Mouse (Mus musculus) T-helper 2 cell (primary cell): ENCODE data around the gene Acot2.
"Not testable (repeated sequence)": the region's sequence is repeated elsewhere in the genome, so short reads cannot be mapped to it uniquely, and the experiment has no call there.

Source experiments
- in situ Hi-C: fragments of 300-600 bp; cut with MboI, MseI; formaldehyde crosslinking; loops from one replicate; pipeline ENCODE4 v1.15.1; 2025; ENCODE audit warnings: high pct_unique_total_duplicates

The Acot2 gene

GRCm38 (mm10) chr12:83987583-83988441 is at the start of gene Acot2:
TSS of gene Acot2 (plus strand) at chr12:83987861.
- in situ Hi-C loops = no loop called here

- in situ Hi-C loops = not testable (repeated sequence)
Measured at GRCm38 (mm10) chr12:83938592-83938991, 49.1 kb upstream of the Acot2 start.

GRCm38 (mm10) chr12:83939332-83939731 is 48.3 kb upstream of the Acot2 start:
- in situ Hi-C loops = no loop called here

GRCm38 (mm10) chr12:83940031-83940430 is 47.6 kb upstream of the Acot2 start:
- in situ Hi-C loops = no loop called here

GRCm38 (mm10) chr12:83941938-83942337 is 45.7 kb upstream of the Acot2 start:
- in situ Hi-C loops = no loop called here

GRCm38 (mm10) chr12:83947260-83947811 is 40.3 kb upstream of the Acot2 start:
- in situ Hi-C loops = no loop called here

- in situ Hi-C loops = no loop called here
Measured at GRCm38 (mm10) chr12:83949043-83949442, 38.6 kb upstream of the Acot2 start.

- in situ Hi-C loops = no loop called here
Measured at GRCm38 (mm10) chr12:83949776-83950492, 37.7 kb upstream of the Acot2 start.

GRCm38 (mm10) chr12:83950493-83950839 is 37.2 kb upstream of the Acot2 start, which contains the start of gene Riox1:
TSS of gene Riox1 (plus strand) at chr12:83950608.
- in situ Hi-C loops = no loop called here

GRCm38 (mm10) chr12:83950840-83951701 is 36.6 kb upstream of the Acot2 start:
- in situ Hi-C loops = no loop called here

- in situ Hi-C loops = no loop called here
Measured at GRCm38 (mm10) chr12:83951711-83952575, 35.7 kb upstream of the Acot2 start.

GRCm38 (mm10) chr12:83958278-83958677 is 29.4 kb upstream of the Acot2 start:
- in situ Hi-C loops = no loop called here

GRCm38 (mm10) chr12:83965235-83965634 is 22.4 kb upstream of the Acot2 start:
- in situ Hi-C loops = loop anchor here (5.0 kb wide), 1 partner anchor 42 kb away; the partner anchor contains the start of gene Acot1

- in situ Hi-C loops = loop anchor here (5.0 kb wide), 1 partner anchor 90 kb away; no protein-coding TSS in a partner anchor
Measured at GRCm38 (mm10) chr12:83972117-83972516, 15.5 kb upstream of the Acot2 start.

GRCm38 (mm10) chr12:83978862-83979261 is 8.8 kb upstream of the Acot2 start:
- in situ Hi-C loops = no loop called here

- in situ Hi-C loops = no loop called here
Measured at GRCm38 (mm10) chr12:83981615-83982014, 6.0 kb upstream of the Acot2 start.

GRCm38 (mm10) chr12:83984752-83985151 is 2.9 kb upstream of the Acot2 start, which contains the start of gene Heatr4:
TSS of gene Heatr4 (minus strand) at chr12:83984852.
- in situ Hi-C loops = no loop called here

- in situ Hi-C loops = no loop called here
Measured at GRCm38 (mm10) chr12:83987242-83987582, 449 bp upstream of the Acot2 start.

GRCm38 (mm10) chr12:83988483-83988882 is 822 bp downstream of the Acot2 start:
- in situ Hi-C loops = no loop called here

GRCm38 (mm10) chr12:83989378-83989777 is 1.7 kb downstream of the Acot2 start:
- in situ Hi-C loops = no loop called here
